Mouse (Mus musculus): ENCODE measurements around the gene Chmp6. TPM values are rescaled to one million over a fixed set of nuclear protein-coding genes. Genes with fewer than 3 reads are reported as not detected.
A peak's percentile ranks its signal among the peaks of the same experiment; 100 is the strongest.

Chmp6 gene
- polyA plus RNA-seq, 2 experiments = 15.2 to 25.2 TPM

DNA sequence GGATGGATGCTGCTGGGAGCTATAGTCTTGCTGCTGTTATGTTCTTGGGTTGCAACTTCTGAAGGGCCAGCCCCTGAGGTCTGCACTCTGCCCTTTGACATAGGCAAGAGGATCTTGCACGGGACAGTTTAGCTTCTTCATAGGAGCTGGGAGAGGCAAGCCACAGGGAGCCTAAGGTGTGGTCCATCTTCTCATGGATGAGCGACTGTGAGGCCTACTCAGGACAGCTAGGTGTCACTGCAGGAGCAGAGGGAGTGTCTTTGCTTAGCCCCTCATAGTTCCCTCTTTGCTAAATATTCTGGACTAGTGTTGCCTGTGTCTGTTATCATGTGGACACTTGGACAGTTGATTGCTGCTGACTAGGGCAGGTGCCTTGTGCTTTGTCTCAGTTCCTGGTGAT is 34.7 kb downstream of the Chmp6 start:
- DNase-seq (ENCODE audit: low read depth in 3 of 3, low spot score in 3 of 3) (no peak), ATAC-seq (ENCODE audit: insufficient read depth) (no peak)
- H3K9me3 ChIP-seq (ENCODE audit: control insufficient read depth, low read length) = no peaks in the 10 kb centered on the region
- no peaks in the 10 kb centered on the region for H3K36me3 ChIP-seq (replicated peaks; ENCODE audit: control insufficient read depth, insufficient read depth, low read depth)
- no peak overlapping the region for H3K4me2 ChIP-seq (ENCODE audit: low read depth)
- 43% methylated on average over 2 of the region's 2 CpGs for WGBS (ENCODE audit: insufficient replicate concordance)
- H3K9ac ChIP-seq (replicated peaks) = no peak overlapping the region
- TF ChIP-seq EP300 (IDR thresholded peaks at IDR 0.05; ENCODE audit: low read depth) = no peak
- TF ChIP-seq CTCF (IDR thresholded peaks at IDR 0.05; ENCODE audit: low read depth) = peak; percentile 36
- H3K4me1 ChIP-seq (replicated peaks; ENCODE audit: control insufficient read depth in 2 of 2, insufficient read depth in 2 of 2, low read length in 1 of 2) = peaks cover 0 to 34% of the 10 kb centered on the region in 2 experiments; a peak in 3 of 4 replicates
- H3K27ac ChIP-seq = no peak overlapping the region
- no peak overlapping the region for H3K4me3 ChIP-seq (ENCODE audit: insufficient read depth in 1 of 2, low read depth in 2 of 2, low read length in 2 of 2)
- peaks cover 17% of the 10 kb centered on the region for H3K27me3 ChIP-seq (ENCODE audit: control insufficient read depth, insufficient read depth, low read length)

DNA sequence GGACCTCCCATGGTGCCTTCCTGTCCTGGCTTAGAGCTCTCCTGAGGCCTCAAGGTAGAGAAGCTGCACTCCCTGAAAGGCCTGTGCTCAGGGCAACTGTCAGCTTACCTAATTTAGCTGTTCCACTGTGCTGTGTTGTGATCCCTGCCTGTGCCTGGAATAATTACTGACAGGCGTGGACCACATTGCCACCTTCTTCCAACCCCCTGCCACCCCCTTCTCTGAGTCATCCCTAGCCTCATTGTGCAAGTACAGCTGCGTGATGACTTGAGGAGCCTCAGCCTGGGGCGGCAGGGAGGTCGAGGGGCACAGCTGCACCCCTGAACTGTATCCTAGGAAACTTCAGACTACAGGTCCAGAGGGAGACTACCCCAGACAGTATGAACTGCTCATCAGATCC is 35.1 kb downstream of the Chmp6 start:
- WGBS (ENCODE audit: insufficient replicate concordance) = 51% methylated on average over 4 of the region's 4 CpGs
- peaks cover 0 to 37% of the 10 kb centered on the region in 2 experiments; a peak in 3 of 4 replicates for H3K4me1 ChIP-seq (replicated peaks; ENCODE audit: control insufficient read depth in 2 of 2, insufficient read depth in 2 of 2, low read length in 1 of 2)
- no peak for ATAC-seq (ENCODE audit: insufficient read depth)

GRCm38 (mm10) chr11:119948803-119949202 is 35.6 kb downstream of the Chmp6 start:
- no peak overlapping the region for H3K4me3 ChIP-seq (ENCODE audit: insufficient read depth in 1 of 2, low read depth in 2 of 2, low read length in 2 of 2)
- H3K4me1 ChIP-seq (replicated peaks; ENCODE audit: control insufficient read depth in 2 of 2, insufficient read depth in 2 of 2, low read length in 1 of 2) = peaks cover 0 to 36% of the 10 kb centered on the region in 2 experiments; a peak in 2 of 4 replicates
- TF ChIP-seq CTCF (IDR thresholded peaks at IDR 0.05; ENCODE audit: low read depth) = no peak
- TF ChIP-seq EP300 (IDR thresholded peaks at IDR 0.05; ENCODE audit: low read depth) = no peak
- H3K27me3 ChIP-seq (ENCODE audit: control insufficient read depth, insufficient read depth, low read length) = peaks cover 9% of the 10 kb centered on the region
- ATAC-seq (ENCODE audit: insufficient read depth) (no peak), DNase-seq (ENCODE audit: low read depth in 3 of 3, low spot score in 3 of 3) (no peak)
- WGBS (ENCODE audit: insufficient replicate concordance) = 79% methylated on average over 2 of the region's 2 CpGs
- no peaks in the 10 kb centered on the region for H3K9me3 ChIP-seq (ENCODE audit: control insufficient read depth, low read length)
- no peak overlapping the region for H3K4me2 ChIP-seq (ENCODE audit: low read depth)
- H3K9ac ChIP-seq (replicated peaks) = no peak overlapping the region
- no peak overlapping the region for H3K27ac ChIP-seq
- H3K36me3 ChIP-seq (replicated peaks; ENCODE audit: control insufficient read depth, insufficient read depth, low read depth) = no peaks in the 10 kb centered on the region

More for the DNA sequence above, 35.1 kb downstream of the Chmp6 start:
- DNase-seq (ENCODE audit: low read depth in 3 of 3, low spot score in 3 of 3) = no peak
- no peaks in the 10 kb centered on the region for H3K9me3 ChIP-seq (ENCODE audit: control insufficient read depth, low read length)
- H3K4me3 ChIP-seq (ENCODE audit: insufficient read depth in 1 of 2, low read depth in 2 of 2, low read length in 2 of 2) = no peak overlapping the region
- H3K27me3 ChIP-seq (ENCODE audit: control insufficient read depth, insufficient read depth, low read length) = peaks cover 14% of the 10 kb centered on the region
- no peak overlapping the region for H3K9ac ChIP-seq (replicated peaks)
- H3K4me2 ChIP-seq (ENCODE audit: low read depth) = no peak overlapping the region
- H3K36me3 ChIP-seq (replicated peaks; ENCODE audit: control insufficient read depth, insufficient read depth, low read depth) = no peaks in the 10 kb centered on the region
- TF ChIP-seq EP300 (IDR thresholded peaks at IDR 0.05; ENCODE audit: low read depth) = no peak
- TF ChIP-seq CTCF (IDR thresholded peaks at IDR 0.05; ENCODE audit: low read depth) = no peak
- H3K27ac ChIP-seq = no peak overlapping the region

DNA sequence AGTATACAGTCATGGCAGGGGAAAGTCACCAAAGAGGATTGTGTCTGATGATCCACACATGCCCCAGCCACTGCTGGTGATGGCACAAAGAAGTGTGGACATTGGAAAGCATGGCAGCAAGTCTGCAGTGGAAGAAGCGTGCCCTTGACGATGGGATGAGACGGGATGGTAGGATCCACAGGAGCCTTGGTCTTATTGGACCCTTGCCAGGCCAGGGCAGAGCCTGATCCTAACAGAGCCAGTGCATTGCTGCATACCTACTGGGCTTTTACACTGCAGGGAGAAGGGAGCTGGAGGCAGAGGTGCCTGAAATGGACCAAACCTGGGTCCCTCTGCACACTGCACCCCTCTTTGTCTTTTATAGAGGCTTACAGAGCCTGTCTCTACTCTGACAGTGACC is 37.3 kb downstream of the Chmp6 start:
- H3K4me1 ChIP-seq (replicated peaks; ENCODE audit: control insufficient read depth in 2 of 2, insufficient read depth in 2 of 2, low read length in 1 of 2) = peaks cover 0 to 40% of the 10 kb centered on the region in 2 experiments; a peak in 2 of 4 replicates
- no peak for DNase-seq (ENCODE audit: low read depth in 3 of 3, low spot score in 3 of 3)
- WGBS (ENCODE audit: insufficient replicate concordance) = 74% methylated on average over 3 of the region's 3 CpGs

GRCm38 (mm10) chr11:119951326-119951725 is 38.1 kb downstream of the Chmp6 start:
- Histone ChIP-seq H3K27ac (no peak overlapping the region), H3K9ac (replicated peaks) (no peak overlapping the region), H3K36me3 (replicated peaks; ENCODE audit: control insufficient read depth, insufficient read depth, low read depth) (no peaks in the 10 kb centered on the region), H3K9me3 (ENCODE audit: control insufficient read depth, low read length) (no peaks in the 10 kb centered on the region), H3K4me2 (ENCODE audit: low read depth) (no peak overlapping the region), H3K4me3 (ENCODE audit: insufficient read depth in 1 of 2, low read depth in 2 of 2, low read length in 2 of 2) (no peak overlapping the region), H3K4me1 (replicated peaks; ENCODE audit: control insufficient read depth in 2 of 2, insufficient read depth in 2 of 2, low read length in 1 of 2) (peaks cover 0 to 47% of the 10 kb centered on the region in 2 experiments; a peak in 3 of 4 replicates), H3K27me3 (ENCODE audit: control insufficient read depth, insufficient read depth, low read length) (no peaks in the 10 kb centered on the region)
- DNase-seq (ENCODE audit: low read depth in 3 of 3, low spot score in 3 of 3) (no peak), ATAC-seq (ENCODE audit: insufficient read depth) (no peak)
- WGBS (ENCODE audit: insufficient replicate concordance) = 63% methylated on average over 6 of the region's 6 CpGs
- TF ChIP-seq CTCF (IDR thresholded peaks at IDR 0.05; ENCODE audit: low read depth) (no peak), EP300 (IDR thresholded peaks at IDR 0.05; ENCODE audit: low read depth) (no peak)

More for the DNA sequence above, 37.3 kb downstream of the Chmp6 start:
- H3K27me3 ChIP-seq (ENCODE audit: control insufficient read depth, insufficient read depth, low read length) = no peaks in the 10 kb centered on the region
- H3K4me2 ChIP-seq (ENCODE audit: low read depth) = no peak overlapping the region
- H3K9ac ChIP-seq (replicated peaks) = no peak overlapping the region
- H3K4me3 ChIP-seq (ENCODE audit: insufficient read depth in 1 of 2, low read depth in 2 of 2, low read length in 2 of 2) = no peak overlapping the region
- H3K36me3 ChIP-seq (replicated peaks; ENCODE audit: control insufficient read depth, insufficient read depth, low read depth) = no peaks in the 10 kb centered on the region
- ATAC-seq (ENCODE audit: insufficient read depth) = no peak
- no peaks in the 10 kb centered on the region for H3K9me3 ChIP-seq (ENCODE audit: control insufficient read depth, low read length)
- no peak overlapping the region for H3K27ac ChIP-seq
- TF ChIP-seq CTCF (IDR thresholded peaks at IDR 0.05; ENCODE audit: low read depth) (no peak), EP300 (IDR thresholded peaks at IDR 0.05; ENCODE audit: low read depth) (no peak)

All from liver, embryonic 14.5 days (tissue).